Mouse (Mus musculus): ENCODE data around the gene Azin2.
A peak's percentile ranks its signal among the peaks of the same experiment; 100 is the strongest.

Azin2 gene

DNA sequence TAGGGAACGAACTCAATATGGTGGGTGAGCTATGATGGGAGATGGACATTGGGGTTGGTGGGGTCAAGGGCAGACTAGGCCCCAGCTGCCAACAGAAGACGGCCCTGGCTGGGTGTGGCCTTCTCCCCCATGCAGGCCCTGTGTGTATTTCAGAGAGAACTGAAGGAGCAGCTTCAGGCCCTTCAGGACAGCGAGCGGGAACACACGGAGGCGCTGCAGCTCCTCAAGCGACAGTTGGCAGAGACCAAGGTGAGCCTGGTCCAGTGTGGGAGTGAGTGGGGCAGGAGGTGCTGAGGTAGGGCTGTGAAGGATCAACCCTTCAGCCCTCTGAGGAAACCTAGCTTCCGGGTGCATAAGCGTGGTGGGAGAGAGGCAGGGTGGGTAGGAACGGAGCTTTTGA is 65.6 kb downstream of the Azin2 start:
- no peak for DNase-seq (ENCODE audit: low read depth, low spot score)

DNA sequence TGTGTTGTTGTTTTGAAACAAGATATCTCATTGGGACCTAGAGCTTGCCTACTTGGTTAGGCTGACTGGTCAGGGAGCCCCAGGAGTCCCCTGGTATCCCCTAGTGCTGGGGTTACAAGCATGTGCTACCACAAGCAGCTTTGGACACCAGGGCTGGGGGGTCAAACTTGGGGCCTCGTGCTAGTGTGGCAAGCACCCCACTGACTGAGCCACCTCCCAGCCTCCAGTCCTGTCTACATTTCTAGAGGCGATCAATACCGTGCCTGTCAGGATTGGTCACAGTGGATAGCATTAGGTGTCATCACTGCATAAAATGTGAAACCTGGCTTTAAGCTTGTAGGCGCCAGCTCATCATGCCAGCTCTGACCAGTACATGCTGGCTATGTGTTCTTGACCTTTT is 66.4 kb downstream of the Azin2 start:
- no peak for DNase-seq (ENCODE audit: low read depth, low spot score)

GRCm38 (mm10) chr4:128894112-128894511 is 68.1 kb downstream of the Azin2 start:
- no peak for DNase-seq (ENCODE audit: low read depth, low spot score)

GRCm38 (mm10) chr4:128892188-128892587 is 70.1 kb downstream of the Azin2 start:
- no peak for DNase-seq (ENCODE audit: low read depth, low spot score)

DNA sequence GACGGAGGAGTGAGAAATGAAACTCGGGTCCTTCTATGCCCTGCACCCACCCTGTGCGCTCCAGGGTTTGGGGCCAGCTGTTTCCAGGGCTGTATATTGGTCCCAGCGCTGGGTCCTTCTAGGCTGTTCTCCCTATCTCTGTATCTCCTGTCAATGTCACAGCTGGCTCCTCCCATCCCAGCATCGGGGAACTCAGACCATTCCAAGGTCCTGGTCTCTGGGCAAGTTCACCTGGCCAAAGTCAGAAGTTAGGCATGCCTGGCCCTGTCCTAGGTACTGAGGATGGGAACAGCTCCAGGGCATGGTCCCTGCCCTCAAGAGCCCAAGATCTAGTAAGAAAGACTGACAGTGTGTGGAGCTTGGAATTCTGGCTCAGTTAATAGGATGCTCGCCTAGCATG is 70.5 kb downstream of the Azin2 start:
- no peak for DNase-seq (ENCODE audit: low read depth, low spot score)

- no peak for DNase-seq (ENCODE audit: low read depth, low spot score)
Measured at GRCm38 (mm10) chr4:128891157-128891556, 71.1 kb downstream of the Azin2 start.

- DNase-seq (ENCODE audit: low read depth, low spot score) = no peak
Measured at GRCm38 (mm10) chr4:128889752-128890630, 72.3 kb downstream of the Azin2 start.

DNA sequence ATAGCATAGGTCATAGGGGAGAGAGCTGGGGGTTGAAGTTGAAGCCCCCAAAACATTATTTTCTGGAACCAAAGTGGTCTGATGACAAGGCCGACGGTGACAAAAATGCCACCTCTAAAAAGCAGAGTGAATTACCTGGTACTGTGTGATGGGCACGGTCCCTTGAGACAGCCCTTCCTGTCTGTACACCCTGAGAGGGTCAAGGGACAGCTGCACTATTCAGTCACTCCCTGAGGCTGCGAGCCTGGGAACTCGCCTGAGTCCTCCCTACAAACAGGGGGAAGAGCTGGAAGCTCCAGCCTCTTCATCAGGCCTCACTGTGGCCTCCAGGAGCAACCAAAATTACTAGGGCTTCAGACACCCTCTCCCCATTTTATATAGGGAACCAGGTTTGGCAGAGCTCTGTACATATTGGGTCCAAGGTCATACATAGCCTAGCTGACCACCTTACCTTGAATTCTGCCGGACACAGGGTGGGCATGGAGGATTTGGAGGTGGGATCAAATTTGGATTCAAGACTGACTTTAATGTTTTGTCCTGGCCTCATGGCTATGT is 73.7 kb downstream of the Azin2 start:
- DNase-seq (ENCODE audit: low read depth, low spot score) = no peak

DNA sequence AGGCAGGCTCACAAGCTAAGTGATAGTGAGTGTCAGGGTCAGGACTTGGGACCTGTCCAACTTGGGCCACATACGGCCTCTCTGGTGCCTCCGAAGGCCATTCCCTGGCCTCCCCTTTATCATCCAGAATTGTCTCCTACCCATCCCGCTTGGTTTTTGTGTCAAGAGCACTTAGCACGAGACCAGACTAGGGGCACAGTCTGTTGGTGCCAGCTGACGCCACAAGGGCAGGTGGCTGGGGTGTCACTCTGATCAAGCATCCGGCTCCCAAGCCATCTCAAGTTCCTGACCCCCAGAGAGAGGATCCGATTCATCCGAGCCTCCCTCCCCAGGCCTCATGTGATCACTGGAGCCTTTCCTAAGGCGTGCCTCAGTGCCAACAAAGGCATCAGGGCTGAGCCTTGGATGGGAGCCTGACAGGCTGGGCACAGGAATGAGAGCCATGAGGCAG is 74.6 kb downstream of the Azin2 start:
- DNase-seq (ENCODE audit: low read depth, low spot score) = no peak

DNA sequence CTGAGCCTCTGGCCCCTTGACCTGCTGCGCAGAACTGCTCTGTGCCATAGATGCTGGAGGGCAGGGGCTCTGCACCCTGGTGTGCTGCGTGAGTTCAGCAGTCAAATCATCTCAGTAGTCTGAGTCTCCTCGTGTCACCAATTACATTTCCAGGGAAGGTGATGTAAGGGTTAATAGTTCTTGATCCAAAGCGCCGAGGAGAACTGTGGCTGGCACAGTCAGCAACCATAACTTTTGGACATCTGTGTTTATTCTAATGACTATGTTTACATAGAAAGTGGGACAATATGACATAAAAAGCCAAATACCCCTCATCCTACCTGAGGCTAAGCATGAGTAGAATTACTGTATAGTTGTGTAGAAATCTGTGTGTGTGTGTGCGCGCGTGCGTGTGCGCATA is 75.2 kb downstream of the Azin2 start:
- DNase-seq (ENCODE audit: low read depth, low spot score) = no peak

DNA sequence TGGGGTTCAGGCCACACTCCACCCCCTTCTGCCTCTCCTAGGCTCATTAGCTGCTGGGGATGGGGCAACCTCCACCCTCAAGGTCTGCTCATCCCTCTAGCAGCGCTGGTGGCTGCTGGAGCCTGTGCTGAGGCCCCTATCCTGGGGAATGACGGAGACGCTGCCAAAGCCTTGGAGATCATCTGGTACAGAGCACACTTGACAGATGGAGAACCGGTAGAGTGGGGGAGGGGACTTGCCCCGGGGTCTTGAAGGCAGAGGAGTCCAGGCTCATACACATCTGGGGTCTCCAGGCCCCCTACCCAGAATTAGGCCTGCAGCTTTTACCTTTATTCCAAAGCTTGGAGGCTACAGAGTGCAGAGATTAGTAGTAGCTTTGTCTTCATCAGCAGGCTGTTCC is 75.7 kb downstream of the Azin2 start:
- DNase-seq (ENCODE audit: low read depth, low spot score) = no peak

DNA sequence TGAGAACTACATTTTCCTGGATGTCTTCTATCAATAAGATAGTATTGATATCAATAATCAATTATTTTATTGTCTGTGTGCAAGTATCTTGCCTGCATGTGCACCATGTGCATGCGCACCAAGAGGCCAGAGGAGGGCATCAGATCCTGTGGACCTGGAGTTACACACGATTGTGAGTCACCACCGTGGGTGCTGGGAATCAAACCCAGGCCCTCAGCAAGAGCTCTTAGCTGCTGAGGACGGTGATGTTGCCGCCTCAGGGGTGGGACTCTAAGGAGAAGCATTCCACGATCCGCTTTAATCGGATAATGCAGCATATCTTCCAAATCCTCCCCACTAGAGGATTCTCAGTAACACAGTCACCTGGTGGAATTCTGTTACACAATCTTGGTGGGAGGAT is 76.7 kb downstream of the Azin2 start:
- DNase-seq (ENCODE audit: low read depth, low spot score) = no peak

- DNase-seq (ENCODE audit: low read depth, low spot score) = no peak
Measured at GRCm38 (mm10) chr4:128884711-128885095, 77.5 kb downstream of the Azin2 start.

- no peak for DNase-seq (ENCODE audit: low read depth, low spot score)
Measured at GRCm38 (mm10) chr4:128883801-128884710, 78.2 kb downstream of the Azin2 start.

DNA sequence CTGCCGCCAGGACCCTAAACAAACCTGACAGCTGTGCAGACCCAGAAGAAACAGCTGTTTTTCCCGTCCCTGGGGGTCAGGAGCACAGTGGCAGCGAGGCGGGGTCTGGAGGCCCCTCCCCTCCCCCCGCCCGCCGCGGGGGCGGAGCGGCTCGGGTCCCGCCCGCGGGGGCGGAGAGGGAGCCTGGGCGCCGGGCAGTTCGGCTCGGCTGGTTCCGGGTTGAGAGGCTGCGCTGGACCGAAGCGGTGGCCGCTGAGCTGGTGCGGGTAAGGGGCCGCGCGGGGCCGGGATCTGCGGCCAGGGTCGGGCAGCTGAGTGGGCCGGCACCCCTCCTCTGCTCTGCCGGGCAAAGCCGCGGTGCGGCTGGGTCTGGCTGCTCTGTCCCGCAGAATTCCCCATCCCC is 78.9 kb downstream of the Azin2 start, which contains the start of gene Trim62:
TSS of gene Trim62 (plus strand) at position 202 of the 403 bp plus-strand sequence.
- DNase-seq (ENCODE audit: low read depth, low spot score) = peak; percentile 15
